Mouse (Mus musculus): Measurements from ENCODE around the gene Ddx60. TPM values are rescaled to one million over a fixed set of nuclear protein-coding genes. Genes with fewer than 3 reads are reported as not detected.

The Ddx60 gene
- polyA plus RNA-seq, 1 experiment: 0.83 TPM

DNA sequence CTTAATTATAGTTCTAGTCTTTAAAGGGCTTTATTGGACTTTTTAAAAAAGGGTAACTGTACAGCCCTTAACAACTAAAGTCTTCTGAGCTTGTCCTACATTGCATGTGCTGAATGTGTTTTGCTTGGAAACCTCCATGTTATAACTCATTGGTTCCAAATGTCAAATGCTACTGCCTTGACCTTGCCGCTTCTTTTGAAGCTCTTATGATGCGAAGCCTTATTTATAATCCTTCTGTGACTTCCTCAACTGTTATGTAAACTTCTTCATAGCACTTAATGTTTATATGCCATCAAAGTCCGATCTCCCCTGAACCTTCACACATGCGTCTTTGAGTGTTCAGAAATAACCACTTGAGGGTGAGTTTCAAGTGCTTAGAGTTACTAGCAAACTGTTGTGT lies 57.1 kb downstream of the Ddx60 start:
- no peaks in the 10 kb centered on the region; the same call in none of the 2 replicates for H3K36me3 ChIP-seq (ENCODE audit: control insufficient read depth, insufficient read depth, low read length)
- no peak overlapping the region for H3K27ac ChIP-seq (ENCODE audit: insufficient read depth, low read length)
- DNase-seq (ENCODE audit: low read depth in 1 of 2, low spot score in 2 of 2): no peak
- no peak for TF ChIP-seq CTCF (IDR thresholded peaks at IDR 0.05; ENCODE audit: extremely low read depth, insufficient read depth, insufficient read length, insufficient replicate concordance)
- TF ChIP-seq POLR2A (IDR thresholded peaks at IDR 0.05; ENCODE audit: low read depth, low read length): no peak
- WGBS: 94% methylated on average over 4 of the region's 4 CpGs
- H3K4me3 ChIP-seq (ENCODE audit: extremely low read depth, insufficient read depth, insufficient read length): no peak overlapping the region
- H3K27me3 ChIP-seq (ENCODE audit: control insufficient read depth, insufficient read depth, low read length): no peaks in the 10 kb centered on the region
- H3K4me1 ChIP-seq (ENCODE audit: control insufficient read depth, insufficient read depth, insufficient read length): no peaks in the 10 kb centered on the region

GRCm38 (mm10) chr8:61985703-61986475 lies 58.0 kb downstream of the Ddx60 start:
- WGBS: 80% methylated on average over 6 of the region's 6 CpGs
- H3K27ac ChIP-seq (ENCODE audit: insufficient read depth, low read length): no peak overlapping the region
- H3K27me3 ChIP-seq (ENCODE audit: control insufficient read depth, insufficient read depth, low read length): no peaks in the 10 kb centered on the region
- no peak overlapping the region for H3K4me3 ChIP-seq (ENCODE audit: extremely low read depth, insufficient read depth, insufficient read length)
- no peaks in the 10 kb centered on the region; the same call in none of the 2 replicates for H3K36me3 ChIP-seq (ENCODE audit: control insufficient read depth, insufficient read depth, low read length)
- H3K4me1 ChIP-seq (ENCODE audit: control insufficient read depth, insufficient read depth, insufficient read length): no peaks in the 10 kb centered on the region
- no peak for TF ChIP-seq POLR2A (IDR thresholded peaks at IDR 0.05; ENCODE audit: low read depth, low read length)
- TF ChIP-seq CTCF (IDR thresholded peaks at IDR 0.05; ENCODE audit: extremely low read depth, insufficient read depth, insufficient read length, insufficient replicate concordance): no peak
- no peak for DNase-seq (ENCODE audit: low read depth in 1 of 2, low spot score in 2 of 2)

- DNase-seq (ENCODE audit: low read depth in 1 of 2, low spot score in 2 of 2): no peak
- WGBS: 93% methylated on average over 6 of the region's 6 CpGs
- H3K36me3 ChIP-seq (ENCODE audit: control insufficient read depth, insufficient read depth, low read length): peaks cover 1% of the 10 kb centered on the region; the same call in 1 of the 2 replicates
- no peak overlapping the region for H3K4me3 ChIP-seq (ENCODE audit: extremely low read depth, insufficient read depth, insufficient read length)
- H3K4me1 ChIP-seq (ENCODE audit: control insufficient read depth, insufficient read depth, insufficient read length): no peaks in the 10 kb centered on the region
- H3K27me3 ChIP-seq (ENCODE audit: control insufficient read depth, insufficient read depth, low read length): no peaks in the 10 kb centered on the region
- no peak overlapping the region for H3K27ac ChIP-seq (ENCODE audit: insufficient read depth, low read length)
- TF ChIP-seq POLR2A (IDR thresholded peaks at IDR 0.05; ENCODE audit: low read depth, low read length) (no peak), CTCF (IDR thresholded peaks at IDR 0.05; ENCODE audit: extremely low read depth, insufficient read depth, insufficient read length, insufficient replicate concordance) (no peak)
These were observed 61.6 kb downstream of the Ddx60 start for GRCm38 (mm10) chr8:61989464-61989863.

- H3K4me1 ChIP-seq (ENCODE audit: control insufficient read depth, insufficient read depth, insufficient read length): no peaks in the 10 kb centered on the region
- no peak for DNase-seq (ENCODE audit: low read depth in 1 of 2, low spot score in 2 of 2)
- 84% methylated on average over 1 of the region's 1 CpGs for WGBS
- TF ChIP-seq POLR2A (IDR thresholded peaks at IDR 0.05; ENCODE audit: low read depth, low read length) (no peak), CTCF (IDR thresholded peaks at IDR 0.05; ENCODE audit: extremely low read depth, insufficient read depth, insufficient read length, insufficient replicate concordance) (no peak)
- H3K27me3 ChIP-seq (ENCODE audit: control insufficient read depth, insufficient read depth, low read length): no peaks in the 10 kb centered on the region
- H3K27ac ChIP-seq (ENCODE audit: insufficient read depth, low read length): no peak overlapping the region
- peaks cover 3% of the 10 kb centered on the region for H3K36me3 ChIP-seq (ENCODE audit: control insufficient read depth, insufficient read depth, low read length)
- no peak overlapping the region for H3K4me3 ChIP-seq (ENCODE audit: extremely low read depth, insufficient read depth, insufficient read length)
These were observed 64.9 kb downstream of the Ddx60 start for GRCm38 (mm10) chr8:61992796-61993195.

DNA sequence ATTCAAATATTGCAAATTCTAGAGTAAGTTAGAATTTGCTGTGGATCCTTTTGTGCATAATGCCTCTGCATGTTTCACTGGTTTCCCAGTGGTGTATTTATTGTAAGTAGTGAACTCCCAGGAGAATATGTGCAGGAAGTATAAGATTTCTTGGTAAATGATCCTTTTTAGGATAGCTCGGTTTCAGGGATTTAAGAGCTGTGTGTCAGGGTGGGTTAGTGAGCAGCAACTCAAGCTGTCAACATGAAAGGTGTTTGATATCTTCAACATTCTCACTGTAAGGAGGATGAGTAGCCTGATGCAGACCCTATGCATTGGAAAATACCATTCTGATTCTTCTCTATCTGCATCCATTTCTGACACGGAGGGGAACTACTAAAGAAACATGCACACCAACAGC lies 69.2 kb downstream of the Ddx60 start:
- H3K27me3 ChIP-seq (ENCODE audit: control insufficient read depth, insufficient read depth, low read length): no peaks in the 10 kb centered on the region
- peaks cover 5% of the 10 kb centered on the region for H3K36me3 ChIP-seq (ENCODE audit: control insufficient read depth, insufficient read depth, low read length)
- H3K27ac ChIP-seq (ENCODE audit: insufficient read depth, low read length): no peak overlapping the region
- 90% methylated on average over 2 of the region's 2 CpGs for WGBS
- TF ChIP-seq POLR2A (IDR thresholded peaks at IDR 0.05; ENCODE audit: low read depth, low read length): no peak
- no peak for TF ChIP-seq CTCF (IDR thresholded peaks at IDR 0.05; ENCODE audit: extremely low read depth, insufficient read depth, insufficient read length, insufficient replicate concordance)
- H3K4me3 ChIP-seq (ENCODE audit: extremely low read depth, insufficient read depth, insufficient read length): no peak overlapping the region
- no peak for DNase-seq (ENCODE audit: low read depth in 1 of 2, low spot score in 2 of 2)
- no peaks in the 10 kb centered on the region for H3K4me1 ChIP-seq (ENCODE audit: control insufficient read depth, insufficient read depth, insufficient read length)

DNA sequence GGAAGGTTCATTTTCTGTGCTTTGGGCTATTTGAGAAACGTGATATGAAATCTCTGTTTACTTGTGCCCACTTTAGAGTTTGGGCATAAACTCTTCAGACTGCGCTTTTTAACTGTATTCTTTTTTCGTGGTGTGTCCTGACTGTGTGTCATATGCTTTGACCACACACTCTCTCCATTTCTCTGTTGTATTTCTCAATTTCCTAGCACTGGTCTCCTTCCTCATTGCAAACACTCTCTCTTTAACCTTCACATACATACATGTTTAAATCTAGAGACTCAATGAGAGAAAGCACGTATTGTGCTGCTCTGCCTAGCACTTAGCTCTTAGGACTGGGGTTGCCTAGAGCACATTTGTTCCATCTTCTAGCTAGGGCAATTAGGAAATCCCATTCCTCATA lies 86.3 kb downstream of the Ddx60 start:
- TF ChIP-seq POLR2A (IDR thresholded peaks at IDR 0.05; ENCODE audit: low read depth, low read length) (no peak), CTCF (IDR thresholded peaks at IDR 0.05; ENCODE audit: extremely low read depth, insufficient read depth, insufficient read length, insufficient replicate concordance) (no peak)
- Histone ChIP-seq H3K36me3 (ENCODE audit: control insufficient read depth, insufficient read depth, low read length) (peaks cover 4% of the 10 kb centered on the region; the same call in 1 of the 2 replicates), H3K4me3 (ENCODE audit: extremely low read depth, insufficient read depth, insufficient read length) (no peak overlapping the region), H3K27me3 (ENCODE audit: control insufficient read depth, insufficient read depth, low read length) (no peaks in the 10 kb centered on the region), H3K4me1 (ENCODE audit: control insufficient read depth, insufficient read depth, insufficient read length) (no peaks in the 10 kb centered on the region), H3K27ac (ENCODE audit: insufficient read depth, low read length) (no peak overlapping the region)
- DNase-seq (ENCODE audit: low read depth in 1 of 2, low spot score in 2 of 2): no peak
- 87% methylated on average over 4 of the region's 4 CpGs for WGBS

- 83% methylated on average over 4 of the region's 4 CpGs for WGBS
- TF ChIP-seq POLR2A (IDR thresholded peaks at IDR 0.05; ENCODE audit: low read depth, low read length) (no peak), CTCF (IDR thresholded peaks at IDR 0.05; ENCODE audit: extremely low read depth, insufficient read depth, insufficient read length, insufficient replicate concordance) (no peak)
- no peak for DNase-seq (ENCODE audit: low read depth in 1 of 2, low spot score in 2 of 2)
These were observed 86.7 kb downstream of the Ddx60 start for GRCm38 (mm10) chr8:62014582-62014981.

More at GRCm38 (mm10) chr8:62014582-62014981, 86.7 kb downstream of the Ddx60 start:
- Histone ChIP-seq H3K4me3 (ENCODE audit: extremely low read depth, insufficient read depth, insufficient read length) (no peak overlapping the region), H3K27ac (ENCODE audit: insufficient read depth, low read length) (no peak overlapping the region), H3K27me3 (ENCODE audit: control insufficient read depth, insufficient read depth, low read length) (no peaks in the 10 kb centered on the region), H3K36me3 (ENCODE audit: control insufficient read depth, insufficient read depth, low read length) (peaks cover 4% of the 10 kb centered on the region; the same call in 1 of the 2 replicates), H3K4me1 (ENCODE audit: control insufficient read depth, insufficient read depth, insufficient read length) (no peaks in the 10 kb centered on the region)

All from spleen, adult 2 months (tissue).